Mouse (Mus musculus): ENCODE measurements at regions not wholly inside any gene's neighbourhood (a gene's known extent, or its start where the extent isn't known, plus 50 kb on each side); places are given as distances from the start of the nearest gene placed in this dataset.

DNA sequence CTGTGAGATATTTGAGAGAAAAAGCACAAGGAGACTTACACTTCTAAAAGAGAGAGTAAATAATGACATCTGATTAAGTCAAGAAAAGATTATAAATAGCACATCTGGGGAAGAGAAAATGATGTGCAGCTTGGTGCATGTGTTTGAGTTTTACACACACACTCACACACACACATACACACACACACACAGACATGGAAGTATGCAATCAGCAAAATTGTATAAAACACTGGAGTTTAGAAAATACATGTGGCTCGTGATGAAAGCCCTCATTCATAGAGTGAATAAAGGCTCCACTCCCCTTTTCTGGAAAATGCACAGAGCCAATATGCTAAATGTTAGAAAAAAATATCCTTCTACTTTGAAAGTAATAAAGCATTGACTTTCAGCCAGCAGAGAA, 182.2 kb downstream of the Sec23a start:
- H3K27me3 ChIP-seq (ENCODE audit: control insufficient read depth, insufficient read depth, low read length): no peaks in the 10 kb centered on the region
- no peak overlapping the region for H3K27ac ChIP-seq (replicated peaks; ENCODE audit: low read depth, low read length)
- no peak overlapping the region for H3K4me2 ChIP-seq (replicated peaks; ENCODE audit: low read depth, low read length, severe bottlenecking)
- H3K4me1 ChIP-seq (ENCODE audit: control insufficient read depth, insufficient read depth, low read length): no peaks in the 10 kb centered on the region
- DNase-seq (ENCODE audit: low spot score): no peak
- no peak for TF ChIP-seq POLR2A (IDR thresholded peaks at IDR 0.05; ENCODE audit: borderline replicate concordance, extremely low read depth, insufficient read depth, insufficient read length)
- no peaks in the 10 kb centered on the region for H3K9me3 ChIP-seq (ENCODE audit: control insufficient read depth, low read length)
- no peak overlapping the region for H3K9ac ChIP-seq (ENCODE audit: low read depth, low read length, severe bottlenecking)
- H3K36me3 ChIP-seq (ENCODE audit: control insufficient read depth, insufficient read depth, low read length): no peaks in the 10 kb centered on the region
- 48% methylated on average over 1 of the region's 1 CpGs for WGBS
- no peak for ATAC-seq (ENCODE audit: low FRiP score, low read depth)
- no peak overlapping the region for H3K4me3 ChIP-seq (replicated peaks; ENCODE audit: low read length)

DNA sequence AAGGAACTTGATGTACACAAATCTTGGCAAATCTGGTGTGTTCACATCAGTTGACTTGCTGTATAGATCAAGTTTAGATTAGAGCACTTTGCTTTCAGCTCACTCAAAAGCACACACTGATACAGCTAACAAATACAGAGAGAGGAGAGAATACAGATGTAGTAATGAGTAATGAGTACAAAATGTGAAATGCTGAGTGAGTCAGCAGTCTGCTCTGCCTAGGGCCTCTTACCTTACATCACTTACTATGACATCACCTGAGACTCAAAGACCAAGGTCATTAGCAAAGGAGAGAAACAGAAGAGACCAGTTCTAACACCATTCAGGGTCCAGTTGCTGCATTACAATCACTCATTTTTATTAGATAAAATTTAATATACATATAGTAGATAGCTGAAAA, 184.0 kb downstream of the Sec23a start:
- H3K4me1 ChIP-seq (ENCODE audit: control insufficient read depth, insufficient read depth, low read length): no peaks in the 10 kb centered on the region
- TF ChIP-seq POLR2A (IDR thresholded peaks at IDR 0.05; ENCODE audit: borderline replicate concordance, extremely low read depth, insufficient read depth, insufficient read length): no peak
- no peak for DNase-seq (ENCODE audit: low spot score)
- no peak overlapping the region for H3K9ac ChIP-seq (ENCODE audit: low read depth, low read length, severe bottlenecking)
- no peak for ATAC-seq (ENCODE audit: low FRiP score, low read depth)
- H3K4me2 ChIP-seq (replicated peaks; ENCODE audit: low read depth, low read length, severe bottlenecking): no peak overlapping the region
- no peak overlapping the region for H3K27ac ChIP-seq (replicated peaks; ENCODE audit: low read depth, low read length)
- no peak overlapping the region for H3K4me3 ChIP-seq (replicated peaks; ENCODE audit: low read length)
- no peaks in the 10 kb centered on the region for H3K36me3 ChIP-seq (ENCODE audit: control insufficient read depth, insufficient read depth, low read length)
- no peaks in the 10 kb centered on the region for H3K27me3 ChIP-seq (ENCODE audit: control insufficient read depth, insufficient read depth, low read length)
- no peaks in the 10 kb centered on the region for H3K9me3 ChIP-seq (ENCODE audit: control insufficient read depth, low read length)

DNA sequence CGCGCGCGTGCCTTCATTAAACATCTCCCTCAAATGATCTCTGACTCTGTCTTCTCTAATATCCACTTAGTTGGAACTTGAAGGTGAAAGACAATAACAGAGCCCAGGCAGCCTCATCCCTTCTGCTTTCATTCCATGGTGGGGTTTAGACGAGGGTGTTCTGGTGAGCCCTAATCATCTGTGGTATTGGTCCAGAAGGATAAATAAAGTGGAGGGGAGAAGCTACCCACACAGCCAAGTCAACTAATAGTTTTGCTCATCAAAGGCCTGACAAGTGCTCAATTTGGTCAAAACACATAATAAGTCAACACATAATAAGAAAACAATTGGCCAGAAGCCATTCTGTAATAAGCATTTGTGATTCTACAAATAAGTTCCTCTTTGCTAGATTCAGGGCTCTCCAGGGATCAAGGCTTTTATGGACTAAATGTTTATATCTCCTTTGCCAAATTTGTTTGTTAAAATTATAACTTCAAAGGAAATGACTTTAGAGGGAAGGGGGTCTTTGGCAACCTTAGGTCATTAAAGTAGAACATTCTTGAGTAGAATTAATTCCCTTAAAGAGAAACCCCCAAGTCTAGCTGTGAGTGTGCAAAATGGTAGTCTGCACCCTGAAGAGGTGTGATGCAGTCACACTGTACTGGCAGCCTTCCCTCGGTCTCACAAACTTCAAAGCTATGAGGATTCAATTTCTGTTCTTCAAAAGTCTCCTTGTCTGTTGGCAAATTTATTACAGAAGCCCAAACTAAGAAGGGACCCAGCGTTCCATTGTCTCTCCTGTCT, 186.5 kb downstream of the Sec23a start:
- no peak overlapping the region for H3K4me2 ChIP-seq (replicated peaks; ENCODE audit: low read depth, low read length, severe bottlenecking)
- no peaks in the 10 kb centered on the region for H3K9me3 ChIP-seq (ENCODE audit: control insufficient read depth, low read length)
- H3K4me1 ChIP-seq (ENCODE audit: control insufficient read depth, insufficient read depth, low read length): no peaks in the 10 kb centered on the region
- 79% methylated on average over 7 of the region's 7 CpGs for WGBS
- H3K27ac ChIP-seq (replicated peaks; ENCODE audit: low read depth, low read length): no peak overlapping the region
- no peak for TF ChIP-seq POLR2A (IDR thresholded peaks at IDR 0.05; ENCODE audit: borderline replicate concordance, extremely low read depth, insufficient read depth, insufficient read length)
- no peak for ATAC-seq (ENCODE audit: low FRiP score, low read depth)
- no peak overlapping the region for H3K9ac ChIP-seq (ENCODE audit: low read depth, low read length, severe bottlenecking)
- no peak for DNase-seq (ENCODE audit: low spot score)
- no peak overlapping the region for H3K4me3 ChIP-seq (replicated peaks; ENCODE audit: low read length)
- H3K27me3 ChIP-seq (ENCODE audit: control insufficient read depth, insufficient read depth, low read length): no peaks in the 10 kb centered on the region
- no peaks in the 10 kb centered on the region for H3K36me3 ChIP-seq (ENCODE audit: control insufficient read depth, insufficient read depth, low read length)

DNA sequence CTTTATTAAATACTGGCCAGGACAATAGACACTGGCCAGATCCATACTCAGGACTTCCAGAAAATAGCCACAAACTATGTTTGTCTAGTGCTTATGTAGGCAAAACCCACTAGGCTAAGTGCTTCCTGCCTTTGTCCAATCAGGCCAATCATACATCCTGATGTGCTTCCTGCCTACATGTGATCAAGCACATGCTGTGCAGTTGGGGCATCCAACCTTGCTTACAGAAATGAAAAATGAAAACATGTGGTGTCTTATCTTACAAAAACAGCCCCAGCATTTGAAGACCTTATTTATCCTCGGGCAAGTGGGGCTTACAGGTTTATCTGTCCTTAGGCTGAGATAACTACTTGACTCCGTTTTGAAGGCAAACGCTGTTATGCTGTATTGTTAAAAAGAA, 188.8 kb downstream of the Sec23a start:
- no peaks in the 10 kb centered on the region for H3K9me3 ChIP-seq (ENCODE audit: control insufficient read depth, low read length)
- no peaks in the 10 kb centered on the region for H3K36me3 ChIP-seq (ENCODE audit: control insufficient read depth, insufficient read depth, low read length)
- ATAC-seq (ENCODE audit: low FRiP score, low read depth) (no peak), DNase-seq (ENCODE audit: low spot score) (no peak)
- H3K27me3 ChIP-seq (ENCODE audit: control insufficient read depth, insufficient read depth, low read length): no peaks in the 10 kb centered on the region
- no peaks in the 10 kb centered on the region for H3K4me1 ChIP-seq (ENCODE audit: control insufficient read depth, insufficient read depth, low read length)
- no peak overlapping the region for H3K27ac ChIP-seq (replicated peaks; ENCODE audit: low read depth, low read length)
- H3K4me2 ChIP-seq (replicated peaks; ENCODE audit: low read depth, low read length, severe bottlenecking): no peak overlapping the region
- WGBS: 83% methylated on average over 3 of the region's 3 CpGs
- H3K4me3 ChIP-seq (replicated peaks; ENCODE audit: low read length): no peak overlapping the region
- TF ChIP-seq POLR2A (IDR thresholded peaks at IDR 0.05; ENCODE audit: borderline replicate concordance, extremely low read depth, insufficient read depth, insufficient read length): no peak
- no peak overlapping the region for H3K9ac ChIP-seq (ENCODE audit: low read depth, low read length, severe bottlenecking)

DNA sequence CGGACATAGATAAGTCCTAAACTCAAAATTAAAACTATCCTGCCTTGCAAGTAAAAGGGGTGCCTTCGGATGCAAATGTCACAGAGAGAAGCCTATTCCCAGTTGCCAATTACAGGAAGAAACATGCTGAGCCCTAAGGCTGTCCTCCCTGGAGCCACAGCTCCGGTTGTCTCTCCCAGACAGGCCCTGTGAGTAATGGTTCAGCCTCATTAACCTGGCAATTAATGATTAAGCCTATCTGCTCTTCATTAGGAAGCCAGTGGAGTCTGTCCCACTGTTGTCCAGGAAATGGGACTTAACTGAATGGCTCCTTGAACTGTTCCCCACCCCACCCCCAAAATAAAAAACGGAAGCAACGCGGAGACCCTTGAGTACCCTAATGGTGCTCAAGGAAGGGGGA, 207.7 kb downstream of the Sec23a start:
- Histone ChIP-seq H3K27me3 (ENCODE audit: control insufficient read depth, insufficient read depth, low read length) (no peaks in the 10 kb centered on the region), H3K9ac (ENCODE audit: low read depth, low read length, severe bottlenecking) (no peak overlapping the region), H3K9me3 (ENCODE audit: control insufficient read depth, low read length) (no peaks in the 10 kb centered on the region), H3K36me3 (ENCODE audit: control insufficient read depth, insufficient read depth, low read length) (no peaks in the 10 kb centered on the region), H3K27ac (replicated peaks; ENCODE audit: low read depth, low read length) (no peak overlapping the region), H3K4me2 (replicated peaks; ENCODE audit: low read depth, low read length, severe bottlenecking) (no peak overlapping the region), H3K4me1 (ENCODE audit: control insufficient read depth, insufficient read depth, low read length) (no peaks in the 10 kb centered on the region), H3K4me3 (replicated peaks; ENCODE audit: low read length) (no peak overlapping the region)
- DNase-seq (ENCODE audit: low spot score) (no peak), ATAC-seq (ENCODE audit: low FRiP score, low read depth) (no peak)
- no peak for TF ChIP-seq POLR2A (IDR thresholded peaks at IDR 0.05; ENCODE audit: borderline replicate concordance, extremely low read depth, insufficient read depth, insufficient read length)
- 38% methylated on average over 6 of the region's 6 CpGs for WGBS

All from limb, embryonic 14.5 days (tissue).